Mouse (Mus musculus) MEL-GATA-1-ER (cell line): ENCODE measurements around the gene Wwtr1.

Source experiments
- DNase-seq: peaks from one replicate; pipeline ENCODE4 v3.0.0-alpha.2; 2012; ENCODE audit warnings: low read depth; ENCODE audit errors: extremely low read depth

Wwtr1 gene

GRCm38 (mm10) chr3:57575660-57576055, at the start of gene Wwtr1:
Wwtr1 (minus strand) TSS chr3:57575910.
- DNase-seq, result no peak

GRCm38 (mm10) chr3:57619718-57620117, 44.0 kb upstream of the Wwtr1 start:
- DNase-seq, result no peak

- no peak for DNase-seq
Measured at GRCm38 (mm10) chr3:57615652-57616051, 39.9 kb upstream of the Wwtr1 start.

- no peak for DNase-seq
Measured at GRCm38 (mm10) chr3:57612430-57612997, 36.8 kb upstream of the Wwtr1 start.

GRCm38 (mm10) chr3:57611776-57612175, 36.1 kb upstream of the Wwtr1 start:
- DNase-seq, result no peak

GRCm38 (mm10) chr3:57604618-57605015, 28.9 kb upstream of the Wwtr1 start:
- no peak for DNase-seq

GRCm38 (mm10) chr3:57603891-57604617, 28.3 kb upstream of the Wwtr1 start:
- no peak for DNase-seq

GRCm38 (mm10) chr3:57602610-57603009, 26.9 kb upstream of the Wwtr1 start:
- DNase-seq, result no peak

- DNase-seq, result no peak
Measured at GRCm38 (mm10) chr3:57596566-57596965, 20.9 kb upstream of the Wwtr1 start.

- DNase-seq, result no peak
Measured at GRCm38 (mm10) chr3:57595506-57595905, 19.8 kb upstream of the Wwtr1 start.

GRCm38 (mm10) chr3:57585967-57586366, 10.3 kb upstream of the Wwtr1 start:
- DNase-seq, result no peak

- DNase-seq, result no peak
Measured at GRCm38 (mm10) chr3:57583533-57583932, 7.8 kb upstream of the Wwtr1 start.

GRCm38 (mm10) chr3:57580426-57581195, 4.9 kb upstream of the Wwtr1 start:
- DNase-seq, result no peak

GRCm38 (mm10) chr3:57576056-57576824, 530 bp upstream of the Wwtr1 start:
- no peak for DNase-seq

GRCm38 (mm10) chr3:57574885-57575659, 638 bp downstream of the Wwtr1 start:
- no peak for DNase-seq

GRCm38 (mm10) chr3:57573898-57574570, 1.7 kb downstream of the Wwtr1 start:
- no peak for DNase-seq

GRCm38 (mm10) chr3:57572331-57572975, 3.3 kb downstream of the Wwtr1 start:
- DNase-seq, result no peak

- no peak for DNase-seq
Measured at GRCm38 (mm10) chr3:57566655-57567054, 9.1 kb downstream of the Wwtr1 start.

GRCm38 (mm10) chr3:57563627-57564026, 12.1 kb downstream of the Wwtr1 start:
- DNase-seq, result no peak

- DNase-seq, result no peak
Measured at GRCm38 (mm10) chr3:57562996-57563506, 12.7 kb downstream of the Wwtr1 start.
